Mouse (Mus musculus): ENCODE measurements around the gene Apol10b. TPM values are rescaled to one million over a fixed set of nuclear protein-coding genes. Genes with fewer than 3 reads are reported as not detected.

The Apol10b gene
- total and polyA plus RNA-seq, 3 experiments: 0.08 to 0.19 TPM; not detected in 1

DNA sequence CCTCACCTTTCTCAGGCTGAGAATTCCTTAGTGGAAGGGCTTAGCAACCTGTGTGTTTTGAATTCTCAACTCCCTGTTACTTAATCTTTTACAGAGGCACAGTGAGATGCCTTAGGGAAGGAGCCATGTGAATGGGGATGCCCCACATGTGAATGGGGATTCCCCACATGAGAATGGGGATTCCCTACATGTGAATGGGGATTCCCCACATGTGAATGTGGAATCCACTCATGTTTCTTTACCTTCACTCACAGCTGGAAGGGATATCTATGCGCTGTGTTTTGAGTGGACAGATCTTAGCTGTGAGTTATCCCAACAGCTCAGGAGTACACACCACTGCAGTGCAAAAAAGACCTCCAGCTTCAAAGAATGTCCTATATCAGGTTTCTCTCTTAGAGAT, 28.8 kb upstream of the Apol10b start:
- Histone ChIP-seq H3K9ac (ENCODE audit: control insufficient read depth, low read depth, low read length, poor library complexity, severe bottlenecking) (no peak overlapping the region), H3K9me3 (replicated peaks; ENCODE audit: insufficient read depth, low read length) (no peaks in the 10 kb centered on the region), H3K4me1 (ENCODE audit: control insufficient read depth in 1 of 2, insufficient read depth in 2 of 2, low read length in 2 of 2) (no peaks in the 10 kb centered on the region), H3K36me3 (ENCODE audit: control insufficient read depth in 1 of 2, insufficient read depth in 2 of 2, low read length in 2 of 2) (no peaks in the 10 kb centered on the region), H3K79me2 (ENCODE audit: control insufficient read depth, insufficient read depth, low read length, poor library complexity) (no peaks in the 10 kb centered on the region), H3K4me3 (ENCODE audit: control insufficient read depth in 1 of 2, insufficient read depth in 1 of 2, low read depth in 2 of 2, low read length in 2 of 2) (no peak overlapping the region), H3K27ac (ENCODE audit: control insufficient read depth, low read depth, low read length) (no peak overlapping the region), H3K27me3 (ENCODE audit: control insufficient read depth in 1 of 2, insufficient read depth in 2 of 2, low read length in 2 of 2) (no peaks in the 10 kb centered on the region; a peak in 1 of 4 replicates)
- TF ChIP-seq JUND (IDR thresholded peaks at IDR 0.05; ENCODE audit: low read depth, low read length) (no peak), RCOR1 (IDR thresholded peaks at IDR 0.05; ENCODE audit: low read depth, low read length) (no peak), HCFC1 (IDR thresholded peaks at IDR 0.05; ENCODE audit: low read depth, low read length) (no peak), UBTF (IDR thresholded peaks at IDR 0.05; ENCODE audit: borderline replicate concordance, insufficient read depth, low read depth, low read length) (no peak), NRF1 (IDR thresholded peaks at IDR 0.05; ENCODE audit: insufficient read depth, low read depth, low read length, poor library complexity, severe bottlenecking) (no peak), ZNF384 (IDR thresholded peaks at IDR 0.05; ENCODE audit: low read depth, low read length) (no peak), MAX (IDR thresholded peaks at IDR 0.05; ENCODE audit: low read length) (no peak), GATA1 (IDR thresholded peaks at IDR 0.05; ENCODE audit: low read depth, low read length) (no peak), KAT2A (conservative IDR thresholded peaks at IDR 0.05; ENCODE audit: low read depth, low read length) (no peak)
- no peak for DNase-seq (ENCODE audit: low read depth, low spot score)

DNA sequence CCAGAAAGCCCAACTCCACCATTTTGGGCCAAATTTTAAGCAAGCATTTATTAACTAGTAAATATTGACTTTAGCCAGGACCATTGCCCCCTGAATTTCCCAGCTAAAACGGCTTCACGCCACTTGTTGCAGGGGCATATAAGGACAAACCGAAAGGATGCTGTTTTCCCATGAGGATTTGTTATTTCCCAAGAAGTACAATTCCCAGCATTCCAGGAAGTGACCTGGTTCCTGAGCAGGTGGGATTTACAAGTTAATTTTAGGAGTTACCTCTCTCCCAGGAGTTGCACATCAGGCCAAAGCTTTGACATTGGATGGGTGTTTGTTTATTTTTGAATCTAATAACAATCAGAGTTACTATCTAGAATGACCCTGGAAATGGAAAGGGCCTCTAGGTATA, 10.1 kb upstream of the Apol10b start:
- DNase-seq (ENCODE audit: low read depth, low spot score): no peak
- TF ChIP-seq CHD2 (IDR thresholded peaks at IDR 0.05; ENCODE audit: low read length) (no peak), MYC (IDR thresholded peaks at IDR 0.05; ENCODE audit: low read depth, low read length) (no peak), TAL1 (IDR thresholded peaks at IDR 0.05; ENCODE audit: low read length) (no peak), KAT2A (conservative IDR thresholded peaks at IDR 0.05; ENCODE audit: low read depth, low read length) (no peak)

GRCm38 (mm10) chr15:77598958-77599357, 3.0 kb upstream of the Apol10b start, which contains the start of gene Gm36245:
Gene Gm36245, plus strand, starts transcription at chr15:77599258.
- no peak for TF ChIP-seq MXI1 (IDR thresholded peaks at IDR 0.05; ENCODE audit: low read depth, low read length)
- TF ChIP-seq MAFK (IDR thresholded peaks at IDR 0.05; ENCODE audit: borderline replicate concordance, low read depth, low read length): no peak
- H3K9me3 ChIP-seq (replicated peaks; ENCODE audit: insufficient read depth, low read length): no peaks in the 10 kb centered on the region
- no peak for DNase-seq (ENCODE audit: low read depth, low spot score)
- no peaks in the 10 kb centered on the region for H3K4me1 ChIP-seq (ENCODE audit: control insufficient read depth in 1 of 2, insufficient read depth in 2 of 2, low read length in 2 of 2)
- no peaks in the 10 kb centered on the region for H3K27me3 ChIP-seq (ENCODE audit: control insufficient read depth in 1 of 2, insufficient read depth in 2 of 2, low read length in 2 of 2)
- H3K27ac ChIP-seq (ENCODE audit: control insufficient read depth, low read depth, low read length): no peak within 1 kb of the TSS
- no peaks in the 10 kb centered on the region for H3K79me2 ChIP-seq (ENCODE audit: control insufficient read depth, insufficient read depth, low read length, poor library complexity)
- H3K36me3 ChIP-seq (ENCODE audit: control insufficient read depth in 1 of 2, insufficient read depth in 2 of 2, low read length in 2 of 2): no peaks in the 10 kb centered on the region
- no peak within 1 kb of the TSS for H3K4me3 ChIP-seq (ENCODE audit: control insufficient read depth in 1 of 2, insufficient read depth in 1 of 2, low read depth in 2 of 2, low read length in 2 of 2)
- H3K9ac ChIP-seq (ENCODE audit: control insufficient read depth, low read depth, low read length, poor library complexity, severe bottlenecking): no peak within 1 kb of the TSS

More for the DNA sequence above, 10.1 kb upstream of the Apol10b start:
- Histone ChIP-seq H3K27ac (ENCODE audit: control insufficient read depth, low read depth, low read length) (no peak overlapping the region), H3K4me3 (ENCODE audit: control insufficient read depth in 1 of 2, insufficient read depth in 1 of 2, low read depth in 2 of 2, low read length in 2 of 2) (no peak overlapping the region), H3K27me3 (ENCODE audit: control insufficient read depth in 1 of 2, insufficient read depth in 2 of 2, low read length in 2 of 2) (no peaks in the 10 kb centered on the region; a peak in 1 of 4 replicates), H3K4me1 (ENCODE audit: control insufficient read depth in 1 of 2, insufficient read depth in 2 of 2, low read length in 2 of 2) (no peaks in the 10 kb centered on the region), H3K36me3 (ENCODE audit: control insufficient read depth in 1 of 2, insufficient read depth in 2 of 2, low read length in 2 of 2) (no peaks in the 10 kb centered on the region), H3K9me3 (replicated peaks; ENCODE audit: insufficient read depth, low read length) (no peaks in the 10 kb centered on the region), H3K79me2 (ENCODE audit: control insufficient read depth, insufficient read depth, low read length, poor library complexity) (no peaks in the 10 kb centered on the region), H3K9ac (ENCODE audit: control insufficient read depth, low read depth, low read length, poor library complexity, severe bottlenecking) (no peak overlapping the region)

Data from MEL (cell line).